Mouse (Mus musculus) ES-CJ7 (cell line): ENCODE results near the gene Ndc1.
A peak's percentile ranks its signal among the peaks of the same experiment; 100 is the strongest.
"Not testable (repeated sequence)": the region's sequence is repeated elsewhere in the genome, so short reads cannot be mapped to it uniquely, and the experiment has no call there.

Experiments used
- DNase-seq: peaks from one replicate; pipeline ENCODE4 v3.0.0; 2011; ENCODE audit warnings: low read depth, low spot score

Gene Ndc1

DNA sequence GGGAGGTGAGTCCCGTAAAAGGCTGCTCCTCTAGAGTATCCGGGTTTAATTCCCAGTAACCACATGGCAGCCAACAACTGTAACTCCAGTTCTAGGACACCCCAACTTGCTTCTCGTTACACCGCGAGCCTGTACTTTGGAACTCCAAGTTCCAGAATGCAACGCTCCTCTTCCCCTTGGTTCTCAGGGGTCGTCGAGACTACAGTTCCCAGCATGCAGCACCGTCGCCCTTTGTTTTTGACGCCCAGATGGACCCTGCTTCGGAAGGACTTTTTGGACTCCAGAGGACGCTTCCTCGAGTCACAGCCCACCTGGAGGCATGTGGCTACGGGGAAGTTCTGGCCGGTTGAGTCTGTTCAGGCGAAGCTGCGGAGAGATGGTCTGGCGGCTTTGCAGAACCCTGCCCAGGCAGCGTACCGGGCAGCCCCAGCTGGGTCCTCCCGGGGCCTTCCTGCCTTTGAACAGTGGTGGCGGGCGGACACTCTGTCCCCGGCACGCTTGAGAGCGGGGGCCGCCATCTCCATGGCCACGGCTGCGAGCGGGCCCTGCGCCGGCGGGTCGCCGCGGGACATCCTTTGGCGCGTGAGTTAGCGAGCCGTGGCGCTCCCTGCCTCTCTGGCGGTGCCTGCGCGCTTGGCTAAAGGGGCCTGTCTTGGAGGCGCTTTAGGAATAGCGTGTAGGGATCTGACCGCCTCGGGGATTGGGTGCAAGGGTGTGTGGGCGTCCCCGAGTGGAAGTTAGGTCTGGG, at the start of gene Ndc1:
TSS of gene Ndc1 (plus strand) at position 218 of the 748 bp plus-strand sequence.
- DNase-seq: peak; percentile 91

DNA sequence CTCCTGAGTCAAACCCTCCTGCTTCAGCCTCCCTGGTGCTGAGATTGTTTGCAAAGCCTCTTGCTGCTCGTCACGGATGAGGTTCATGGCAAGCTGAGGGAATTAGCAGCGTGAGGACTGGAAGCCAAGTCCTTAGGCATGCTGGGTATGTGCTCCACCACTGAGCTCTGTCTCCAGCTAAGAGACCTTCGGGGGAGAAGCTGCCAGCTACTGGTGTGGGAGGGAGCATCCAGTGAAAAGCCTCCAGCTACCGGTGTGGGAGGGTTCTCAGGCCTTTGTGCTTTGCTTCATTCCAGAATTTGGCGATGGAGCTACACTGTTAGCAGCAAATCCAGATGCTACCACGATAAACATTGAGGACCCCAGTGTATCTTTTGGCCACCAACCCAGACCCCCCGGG, 48.9 kb upstream of the Ndc1 start:
- DNase-seq: no peak

DNA sequence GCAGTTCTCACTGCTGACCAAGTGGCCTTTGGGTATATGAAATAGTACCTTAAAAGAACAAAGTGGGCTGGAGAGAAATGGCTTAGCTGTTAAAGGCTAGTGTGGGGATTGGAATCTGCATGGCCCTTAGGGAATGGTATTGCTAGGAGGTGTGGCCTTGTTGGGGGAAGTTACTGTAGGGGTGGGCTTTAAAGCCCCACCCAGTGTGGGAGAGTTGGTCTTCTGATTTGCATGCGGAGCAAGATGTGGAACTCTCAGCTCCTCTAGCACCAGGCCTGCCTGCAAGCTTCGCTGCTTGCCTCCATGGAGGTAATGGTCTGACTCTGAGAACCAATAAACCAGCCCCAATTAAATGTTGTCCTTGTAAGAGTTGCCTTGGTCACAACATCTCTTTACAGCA, 46.5 kb upstream of the Ndc1 start:
- DNase-seq: no peak

DNA sequence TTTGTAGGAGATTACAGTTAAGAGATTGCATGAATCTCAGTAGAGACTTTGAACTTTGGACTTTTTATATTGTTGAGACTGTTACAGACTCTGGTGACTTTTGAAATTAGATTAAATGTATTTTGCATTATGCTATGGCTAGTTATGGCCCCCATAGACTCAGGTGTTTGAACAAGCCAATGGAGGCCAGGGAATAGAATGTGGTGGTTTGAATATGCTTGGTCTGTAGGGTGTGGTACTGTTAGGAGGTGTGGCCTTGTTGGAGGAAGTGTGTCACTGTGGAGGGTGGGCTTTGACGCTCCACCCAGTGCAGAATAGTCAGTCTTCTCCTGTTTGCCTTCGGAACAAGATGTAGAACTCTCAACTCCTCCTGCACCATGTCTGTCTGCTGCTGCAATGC, 44.5 kb upstream of the Ndc1 start:
- DNase-seq: no peak

DNA sequence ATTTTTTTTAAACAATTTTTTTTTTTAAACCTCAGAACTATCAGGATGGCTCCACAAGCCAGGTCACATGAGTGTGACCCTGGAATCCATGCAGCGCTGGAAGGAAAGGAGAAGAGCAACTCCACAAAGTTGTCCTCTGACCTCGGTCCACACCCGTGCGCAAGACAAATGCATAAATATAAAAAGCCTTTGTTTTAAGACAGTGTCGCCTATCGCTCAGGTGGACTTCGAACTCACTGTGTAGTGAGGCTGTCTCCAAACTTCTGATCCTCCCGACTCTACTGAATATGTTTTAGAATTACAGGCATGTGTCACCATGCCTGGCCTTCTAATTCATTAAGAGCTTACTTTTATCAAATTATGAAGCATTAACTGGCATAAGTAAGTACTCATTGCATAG, 39.1 kb upstream of the Ndc1 start:
- no peak for DNase-seq

DNA sequence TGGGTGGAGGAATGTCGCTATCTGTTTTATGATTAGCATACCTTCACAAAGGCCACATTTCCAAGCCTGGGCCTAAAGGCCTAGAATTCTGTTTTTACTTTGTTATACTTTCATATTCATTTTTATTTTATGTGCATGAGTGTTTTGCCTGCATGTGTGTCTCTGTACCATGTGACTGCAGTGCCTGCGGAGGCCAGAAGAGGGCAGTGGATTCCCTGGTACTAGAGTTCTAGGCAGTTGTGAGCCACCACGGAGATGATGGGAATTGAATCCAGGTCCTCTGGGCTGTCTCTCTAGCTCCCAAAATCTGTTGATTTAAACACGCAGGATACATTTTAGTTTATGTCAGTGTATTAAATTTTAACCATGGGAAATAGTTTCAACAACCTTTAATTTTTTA, 34.1 kb upstream of the Ndc1 start:
- DNase-seq: no peak

DNA sequence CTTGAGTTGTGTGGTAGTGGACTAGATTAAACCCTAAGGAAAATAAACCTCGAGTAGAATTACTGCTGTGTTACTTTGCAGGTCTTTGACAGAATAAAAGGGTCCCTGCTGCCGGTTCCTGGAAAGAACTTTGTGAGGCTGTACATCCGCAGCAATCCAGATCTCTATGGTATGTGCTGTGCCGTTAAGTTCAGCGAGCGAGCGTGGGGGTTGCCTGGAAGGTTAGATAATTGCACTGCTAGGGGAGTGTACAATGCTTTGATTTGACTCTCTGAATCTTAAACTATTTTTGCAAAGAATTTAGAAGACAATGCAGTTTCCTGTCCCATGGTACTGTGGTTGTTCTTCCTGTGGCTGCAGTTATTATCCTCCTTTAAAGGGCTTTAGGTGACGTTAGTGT, 31.2 kb upstream of the Ndc1 start:
- no peak for DNase-seq

DNA sequence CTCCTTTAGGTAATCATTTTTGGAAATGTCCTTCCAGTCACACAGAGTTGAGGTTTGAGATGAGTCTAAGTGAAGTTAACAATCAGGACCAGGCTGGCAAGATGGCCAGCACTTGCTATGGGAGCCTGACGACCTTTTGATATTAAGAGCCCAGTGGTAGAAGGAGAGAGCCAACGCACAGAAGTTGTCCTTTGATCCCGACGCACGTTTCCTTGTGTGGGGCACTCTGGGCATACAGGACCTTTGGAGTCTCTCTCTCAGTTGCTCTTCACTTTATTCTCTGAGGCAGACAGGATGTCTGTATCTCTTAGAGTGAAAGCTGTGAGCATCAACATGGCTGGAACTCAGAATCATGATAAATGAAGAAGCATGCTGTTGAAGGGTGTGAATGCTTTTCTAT, 30.1 kb upstream of the Ndc1 start:
- no peak for DNase-seq

DNA sequence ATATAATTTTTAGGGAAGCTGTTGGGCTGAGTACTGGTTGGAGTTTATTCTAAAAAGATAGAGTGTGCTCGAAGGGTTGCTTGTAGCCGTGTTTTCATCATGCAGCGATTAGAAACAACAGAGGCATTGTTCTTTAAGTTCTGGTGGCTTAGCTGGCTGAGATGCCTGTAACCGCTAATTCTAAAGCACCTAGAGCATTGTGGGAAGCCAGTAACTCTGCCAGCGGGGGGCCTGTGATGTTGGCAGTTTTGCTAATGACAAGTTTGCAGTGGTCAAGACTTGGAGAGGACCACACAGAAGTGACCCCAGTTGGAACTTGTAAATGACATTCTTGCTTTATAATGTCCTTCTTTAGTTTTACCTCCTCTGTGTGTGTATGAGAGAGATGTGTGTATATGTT, 26.2 kb upstream of the Ndc1 start:
- no peak for DNase-seq

DNA sequence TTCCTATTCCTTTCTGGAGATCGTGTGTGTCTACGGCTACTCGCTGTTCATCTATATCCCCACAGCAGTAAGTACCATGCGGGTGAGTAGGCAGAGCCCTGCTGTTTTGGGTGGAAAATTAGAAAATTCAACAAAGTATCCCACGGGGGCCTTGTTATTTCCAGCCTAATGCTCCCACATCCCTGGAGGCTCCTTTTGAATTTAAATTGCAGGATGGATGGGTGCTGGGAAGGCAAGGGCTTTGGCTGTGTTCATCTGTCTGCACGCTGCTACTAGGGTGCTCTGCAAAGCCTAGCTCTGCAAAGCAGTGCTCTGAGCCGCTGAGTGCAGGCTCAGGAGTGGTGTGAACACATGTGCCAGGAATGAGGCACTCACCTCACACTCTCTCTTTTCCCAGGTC, 23.0 kb upstream of the Ndc1 start:
- no peak for DNase-seq

DNA sequence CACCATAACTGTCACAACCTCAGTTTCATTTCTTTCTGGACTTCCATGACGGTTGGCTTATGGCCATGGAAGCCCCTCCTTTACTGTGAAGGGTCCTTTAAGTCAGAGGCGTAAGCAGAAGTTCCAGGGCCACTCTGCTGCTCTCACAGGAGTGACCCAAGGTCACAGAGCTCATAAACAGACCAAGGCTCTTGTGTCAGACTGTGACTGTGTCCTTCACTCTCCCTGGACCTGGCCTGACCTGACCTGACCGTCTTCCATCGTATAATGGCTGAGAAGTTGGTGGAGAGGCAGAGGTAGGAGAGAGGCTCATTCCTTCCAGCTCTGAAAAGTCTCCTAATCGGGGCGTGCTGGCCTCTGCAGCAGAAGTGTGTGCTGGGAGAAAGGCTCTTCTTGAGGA, 20.4 kb upstream of the Ndc1 start:
- no peak for DNase-seq

DNA sequence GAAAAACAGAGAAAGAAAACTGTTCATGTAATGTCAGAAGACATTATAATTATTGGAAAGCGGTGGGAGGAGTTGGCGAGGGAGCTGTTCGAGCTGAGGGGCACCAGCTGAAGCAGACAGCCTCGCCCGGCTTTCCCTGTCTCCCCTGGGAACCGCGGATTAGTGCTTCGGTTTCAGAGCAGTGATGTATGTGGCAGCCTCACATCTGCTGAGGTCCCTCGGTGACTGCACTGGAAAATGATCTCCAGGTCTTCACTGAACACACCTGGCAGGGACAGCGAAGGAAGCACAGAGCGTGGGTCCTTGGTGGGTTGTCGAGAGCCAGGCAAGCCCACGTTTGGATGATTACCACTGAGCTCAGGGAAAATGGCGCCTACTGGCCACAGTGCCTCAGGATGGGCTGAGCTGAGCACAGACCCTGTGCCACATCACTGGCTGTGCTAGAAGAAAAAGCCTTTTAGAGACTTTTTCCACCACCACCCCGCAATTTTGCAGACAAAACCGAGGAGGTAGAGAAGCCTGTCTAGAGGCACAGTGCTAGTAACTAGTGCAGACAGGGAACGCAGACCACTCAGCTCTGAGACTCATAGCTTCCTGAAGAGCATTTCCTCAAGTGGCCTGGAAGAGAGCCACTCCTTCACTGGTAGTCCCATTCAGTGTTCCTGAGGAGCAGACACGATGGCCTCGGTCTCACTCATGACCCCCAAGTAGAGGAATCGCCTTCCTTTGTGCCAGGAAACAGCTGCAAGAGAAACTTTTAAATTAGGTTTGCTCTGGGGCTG, 18.9 kb upstream of the Ndc1 start:
- no peak for DNase-seq

DNA sequence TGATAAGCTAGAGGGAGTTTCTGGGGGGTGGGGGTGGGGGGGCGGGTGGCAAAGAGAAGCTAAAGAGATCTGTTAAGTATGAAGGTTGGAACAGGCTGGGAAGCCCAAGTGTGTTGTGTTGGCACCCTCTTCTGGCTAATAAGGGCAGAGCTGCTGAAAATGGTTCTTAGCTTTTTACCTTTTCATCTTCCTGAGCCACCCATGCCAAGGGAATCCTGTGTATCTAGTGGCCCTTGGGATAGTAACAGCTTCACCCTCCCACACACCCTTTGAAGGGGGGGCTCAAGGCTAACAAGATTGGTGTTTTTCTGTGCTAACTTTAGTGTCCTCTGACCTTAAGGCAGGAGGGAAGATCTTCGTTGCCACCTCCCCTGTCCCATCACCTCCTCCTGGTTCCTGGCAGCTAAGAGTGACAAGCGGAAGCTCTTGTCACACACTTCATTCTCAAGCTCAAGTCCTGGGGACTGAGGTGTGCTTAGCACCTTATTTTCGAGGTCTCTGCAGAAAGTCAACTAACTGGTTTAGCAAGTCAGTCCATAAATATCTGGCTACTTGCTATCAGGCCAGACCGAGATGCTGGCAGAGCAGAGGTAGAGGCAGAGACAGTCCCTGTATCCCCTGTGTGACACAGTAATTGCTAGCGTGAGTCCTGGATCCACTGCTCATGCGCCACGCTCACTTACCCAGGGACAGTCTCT, 18.1 kb upstream of the Ndc1 start:
- DNase-seq: peak; percentile 33

DNA sequence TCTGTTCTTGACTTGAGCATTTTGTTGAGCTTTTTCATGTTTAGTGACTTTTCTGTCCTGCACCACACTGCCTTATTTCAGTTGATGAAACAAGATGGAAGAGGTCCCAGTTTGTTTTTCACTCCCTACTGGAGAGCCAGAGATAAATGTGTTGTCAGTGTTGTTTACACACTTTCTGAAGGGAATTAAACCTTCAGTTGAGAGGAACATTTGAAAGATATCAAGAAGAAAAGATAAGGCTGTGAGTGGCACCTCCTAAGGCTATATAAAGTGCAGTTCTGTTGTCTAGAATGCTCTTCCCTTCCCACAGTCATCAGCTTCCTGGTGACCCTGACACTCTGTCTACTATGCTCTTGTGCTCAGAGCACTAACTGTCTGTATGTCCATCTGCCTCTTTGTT, 16.2 kb upstream of the Ndc1 start:
- no peak for DNase-seq

DNA sequence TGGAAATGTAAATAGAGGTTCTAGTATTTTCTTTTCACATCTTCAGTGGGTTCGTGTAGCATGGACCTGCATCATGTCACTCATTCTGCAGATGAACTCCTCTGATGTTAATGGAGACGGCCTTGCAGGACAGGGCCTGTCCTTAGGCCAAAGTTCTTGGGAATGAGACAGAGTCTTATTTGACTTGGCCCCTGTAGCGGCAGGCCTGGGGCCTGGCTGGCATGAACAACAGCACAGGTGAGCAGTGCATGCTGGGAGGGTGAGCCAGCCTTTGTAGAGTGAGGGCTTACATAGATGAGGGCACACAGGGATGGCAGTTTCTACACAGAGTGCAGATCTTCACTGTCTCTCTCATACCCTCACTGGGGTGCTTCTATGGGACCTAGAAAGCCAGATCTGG, 14.0 kb upstream of the Ndc1 start:
- DNase-seq: no peak

DNA sequence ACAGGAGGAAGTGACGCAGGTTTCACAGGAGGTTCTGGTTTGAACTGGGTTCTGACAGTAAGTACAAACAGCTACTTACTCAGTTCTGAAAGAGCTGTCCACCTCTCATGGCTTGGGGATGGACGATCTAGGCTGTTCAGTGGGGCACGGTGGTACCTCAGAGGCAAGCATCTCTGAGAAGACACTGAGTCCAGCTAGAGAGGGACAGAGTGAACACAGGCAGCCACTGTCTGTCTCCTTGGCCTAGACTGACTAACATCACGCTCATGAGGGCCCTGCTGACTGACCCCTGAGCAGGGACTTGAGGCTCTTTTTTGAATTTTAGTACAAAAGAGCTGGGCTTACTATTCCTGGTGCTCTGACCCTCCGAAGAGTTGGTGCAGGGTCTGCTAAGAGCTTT, 13.5 kb upstream of the Ndc1 start:
- no peak for DNase-seq

DNA sequence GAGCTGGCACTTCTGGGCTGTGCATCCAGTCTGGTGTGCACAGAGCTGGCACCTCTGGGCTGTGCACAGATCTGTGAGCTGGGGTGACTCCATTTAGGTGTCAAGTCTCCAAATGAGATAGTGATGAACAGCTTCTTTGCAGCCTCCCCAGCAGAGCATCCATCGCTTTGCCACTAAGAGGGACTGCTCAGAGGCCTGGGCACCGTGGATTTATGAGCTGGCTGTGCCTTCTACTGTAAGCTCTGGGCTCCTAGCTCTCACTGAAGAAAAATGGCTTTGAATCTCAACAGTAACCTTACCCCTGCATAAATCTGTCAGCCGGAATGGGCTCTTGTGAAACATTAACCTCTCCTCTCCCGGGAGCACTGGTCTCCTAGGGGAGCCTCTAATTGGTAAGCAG, 13.0 kb upstream of the Ndc1 start:
- DNase-seq: no peak

DNA sequence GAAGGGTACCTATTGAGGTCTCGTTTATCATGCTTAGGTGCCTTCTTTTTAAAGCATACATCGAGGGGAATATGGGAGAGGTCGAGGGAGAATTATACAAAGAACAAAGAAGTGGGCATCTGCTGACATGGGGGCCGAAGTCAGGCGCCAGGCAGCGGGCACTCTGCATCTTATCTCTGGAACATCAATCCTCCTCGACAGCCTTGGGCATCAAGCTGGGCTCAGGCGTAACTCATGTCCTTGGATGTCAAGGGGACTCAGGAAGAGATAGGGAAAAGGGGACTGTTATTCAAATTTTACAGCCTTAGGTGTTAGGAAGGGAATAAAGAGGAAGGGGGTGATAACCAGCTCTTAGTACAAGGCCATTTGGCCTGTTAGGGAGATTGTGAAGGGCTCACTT, 10.4 kb upstream of the Ndc1 start:
- not testable (repeated sequence) for DNase-seq

DNA sequence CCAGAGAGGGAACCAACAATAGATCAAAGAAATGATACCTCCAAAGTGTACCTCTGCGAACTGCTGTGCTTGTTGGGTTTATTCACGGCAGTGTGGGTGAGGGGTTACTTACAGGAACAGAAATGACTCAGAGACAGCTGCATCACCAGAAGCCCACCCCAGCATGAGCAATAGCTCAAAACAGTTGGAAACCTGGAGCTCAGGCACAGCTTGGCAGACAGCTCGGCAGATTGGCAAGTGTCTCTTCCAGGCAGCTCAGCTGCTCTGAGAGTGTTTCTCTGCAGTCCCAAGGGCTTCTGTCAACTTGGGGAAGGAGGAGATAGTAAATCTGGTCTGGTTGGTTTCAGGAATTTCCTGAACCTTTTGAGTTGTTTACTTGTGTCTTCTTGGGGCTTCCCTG, 9.1 kb upstream of the Ndc1 start:
- no peak for DNase-seq

DNA sequence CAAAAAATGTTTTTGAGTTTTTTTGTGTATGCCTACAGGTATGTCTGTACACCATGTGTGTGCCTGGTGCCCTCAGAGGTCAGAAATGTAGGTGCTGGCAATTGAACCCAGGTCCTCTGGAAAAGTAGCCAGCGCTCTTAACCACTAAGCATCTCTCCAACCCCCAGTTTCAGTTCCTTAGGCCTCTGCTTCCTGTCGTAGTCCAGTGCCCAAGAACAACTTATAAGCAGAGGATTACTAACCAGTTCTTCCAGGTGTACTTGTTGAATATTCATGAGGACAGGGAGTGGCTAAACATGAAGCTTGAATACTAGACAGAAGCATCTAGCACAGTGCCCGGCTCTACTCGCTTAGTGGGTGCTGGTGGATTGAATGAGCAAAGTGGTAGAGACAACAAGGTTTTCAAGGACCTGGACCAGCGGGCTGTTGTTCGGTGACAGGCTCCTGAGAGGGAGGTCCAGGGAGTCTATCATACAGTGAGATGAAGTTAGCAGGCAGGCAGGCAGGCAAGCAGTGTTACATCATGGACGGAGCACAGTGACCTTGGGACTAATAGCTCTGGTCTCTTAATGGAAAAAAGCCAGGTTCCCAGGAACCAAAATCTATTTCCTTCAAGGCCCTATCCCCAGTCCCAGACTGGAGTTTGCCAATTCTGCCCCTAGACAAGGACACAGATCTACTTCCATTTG, 7.0 kb upstream of the Ndc1 start:
- peak; percentile 38 for DNase-seq

DNA sequence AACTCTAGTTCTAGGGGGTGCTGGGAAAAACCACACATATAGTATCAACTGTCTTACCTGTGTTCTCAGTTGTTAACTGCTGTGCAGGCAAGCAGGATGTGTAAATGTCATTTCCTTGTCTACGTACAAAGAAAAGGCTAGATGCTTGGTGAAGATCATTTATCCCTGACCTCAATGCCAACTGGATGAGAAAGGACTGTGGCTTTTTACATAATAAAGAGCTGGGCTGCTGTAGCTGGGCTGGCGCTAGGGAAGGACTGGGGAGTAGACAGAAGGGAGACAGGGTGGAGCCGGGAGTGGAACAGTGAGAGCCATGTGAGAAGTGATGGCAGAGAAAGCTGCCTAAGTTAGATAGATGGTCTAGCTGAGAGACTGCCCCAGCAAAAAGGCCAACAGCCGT, 4.8 kb upstream of the Ndc1 start:
- peak; percentile 87 for DNase-seq

DNA sequence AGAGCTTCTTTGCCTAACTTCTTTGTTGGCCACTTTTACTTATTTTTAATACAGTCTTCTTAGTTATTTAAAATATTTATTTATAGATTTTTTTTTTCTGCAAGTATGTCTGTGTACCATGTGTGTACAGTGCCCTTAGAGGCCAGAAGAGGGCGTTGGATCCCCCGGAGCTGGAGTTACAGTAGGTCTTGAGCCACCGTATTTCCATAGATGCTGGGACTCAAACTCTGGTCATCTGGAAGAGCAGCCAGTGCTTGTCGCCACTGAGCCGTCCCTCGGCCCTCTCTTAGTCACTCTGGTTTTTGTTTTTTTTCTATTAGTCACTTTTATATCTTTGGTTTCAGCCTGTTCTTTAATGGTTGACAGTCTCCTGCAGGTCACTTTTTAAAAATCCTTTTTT, 4.0 kb upstream of the Ndc1 start:
- DNase-seq: peak; percentile 66
